Mouse (Mus musculus): ENCODE results near the gene Rab7b.

GRCm38 (mm10) chr1:131757211-131757610, 68.7 kb downstream of the Rab7b start:
- TF ChIP-seq EP300 (IDR thresholded peaks at IDR 0.05; ENCODE audit: low read depth) (no peak), CTCF (IDR thresholded peaks at IDR 0.05; ENCODE audit: low read depth) (no peak)

Data from heart, postnatal 0 days (tissue).